7 mouse cellular contexts compared by ENCODE assay signal in the genomic region with DNA sequence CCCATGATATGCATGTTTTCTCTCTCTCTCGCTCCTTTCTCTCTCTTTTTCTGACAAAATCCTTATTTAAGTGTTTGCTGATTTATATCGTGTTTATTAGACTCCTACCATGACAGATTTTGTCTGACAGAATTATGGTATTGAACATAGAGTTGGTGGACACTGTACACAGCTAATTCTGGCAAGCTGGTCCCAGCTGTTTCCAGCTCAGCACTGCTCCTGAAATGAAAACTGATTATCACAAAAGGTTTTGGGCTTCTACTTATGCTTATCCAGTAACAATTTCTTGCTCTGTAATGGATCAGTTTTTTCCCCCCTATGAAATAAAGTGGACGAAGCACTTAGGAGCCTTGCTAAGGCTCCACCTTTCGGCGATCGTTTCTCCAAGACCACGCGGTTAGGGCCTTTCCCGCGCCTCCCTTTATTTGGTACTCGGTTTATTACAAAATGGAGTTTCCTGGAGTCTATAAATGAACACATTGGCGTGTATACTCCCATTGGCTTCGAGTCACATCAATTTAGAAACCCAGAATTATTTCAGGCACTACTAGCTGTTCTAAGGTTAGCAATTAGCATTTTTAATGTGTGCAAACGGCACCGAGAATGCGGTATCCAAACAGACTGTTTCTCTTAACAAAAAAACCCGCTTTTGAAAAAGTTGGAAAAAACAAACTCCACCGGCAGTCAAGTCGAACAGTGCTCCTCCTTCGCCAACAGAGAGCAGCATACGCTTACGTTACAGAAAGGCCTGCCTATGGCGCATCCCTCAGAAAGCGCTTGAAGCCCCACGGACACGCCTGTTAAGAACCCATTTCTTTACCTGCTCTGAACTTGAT.
A peak's percentile ranks its signal among the peaks of the same experiment; 100 is the strongest.
DNase-seq lines count a peak whose midpoint lies in the region; ATAC-seq and TF ChIP-seq lines count a peak whose summit lies in the region.

No protein-coding gene starts in this region.

- H3K9me3 ChIP-seq in forebrain, postnatal 0 days (ENCODE audit: low read length): no peaks in the 10 kb centered on the region
- H3K9me3 ChIP-seq in intestine, embryonic 14.5 days (ENCODE audit: control insufficient read depth, low read length): no peaks in the 10 kb centered on the region
- H3K9me3 ChIP-seq in limb, embryonic 10.5 days (replicated peaks): no peaks in the 10 kb centered on the region
- H3K9me3 ChIP-seq in midbrain, embryonic 16.5 days (replicated peaks; ENCODE audit: control insufficient read depth, low read length, poor library complexity, severe bottlenecking): no peaks in the 10 kb centered on the region
- H3K9me3 ChIP-seq in stomach, postnatal 0 days (ENCODE audit: control insufficient read depth, low read length): no peaks in the 10 kb centered on the region

- ATAC-seq in Patski: peak; percentile 58
- peak; percentile 90 for ATAC-seq in forebrain, postnatal 0 days
- no peak for ATAC-seq in intestine, embryonic 14.5 days (replicated peaks; ENCODE audit: low FRiP score, low TSS enrichment, low read depth)
- peak; percentile 82 for ATAC-seq in midbrain, embryonic 16.5 days
- no peak for ATAC-seq in stomach, postnatal 0 days (ENCODE audit: low FRiP score, low TSS enrichment)

- peak overlapping the region; percentile 14; the same call in 1 of the 2 replicates for H3K4me3 ChIP-seq in forebrain, postnatal 0 days (ENCODE audit: low read depth, low read length)
- peak overlapping the region; percentile 18 for H3K4me3 ChIP-seq in intestine, embryonic 14.5 days (ENCODE audit: low read depth, low read length)
- H3K4me3 ChIP-seq in limb, embryonic 10.5 days: no peak overlapping the region
- H3K4me3 ChIP-seq in midbrain, embryonic 16.5 days (ENCODE audit: low read depth, low read length): no peak overlapping the region
- no peak overlapping the region; the same call in 1 of the 2 replicates for H3K4me3 ChIP-seq in stomach, postnatal 0 days (ENCODE audit: low read depth, low read length)

- WGBS in forebrain, postnatal 0 days: 26% methylated on average over 26 of the region's 26 CpGs
- 36% methylated on average over 26 of the region's 26 CpGs for WGBS in intestine, embryonic 14.5 days
- WGBS in limb, embryonic 10.5 days: 45% methylated on average over 26 of the region's 26 CpGs
- 41% methylated on average over 26 of the region's 26 CpGs for WGBS in midbrain, embryonic 16.5 days
- 29% methylated on average over 26 of the region's 26 CpGs for WGBS in stomach, postnatal 0 days

- H3K27me3 ChIP-seq in Patski: peaks cover 3% of the 10 kb centered on the region
- no peaks in the 10 kb centered on the region for H3K27me3 ChIP-seq in forebrain, postnatal 0 days (ENCODE audit: insufficient read depth, low read length)
- no peaks in the 10 kb centered on the region for H3K27me3 ChIP-seq in intestine, embryonic 14.5 days (replicated peaks; ENCODE audit: control insufficient read depth, insufficient read depth, low read length)
- H3K27me3 ChIP-seq in limb, embryonic 10.5 days (ENCODE audit: low read depth, poor library complexity, severe bottlenecking): no peaks in the 10 kb centered on the region
- H3K27me3 ChIP-seq in midbrain, embryonic 16.5 days (ENCODE audit: control insufficient read depth, insufficient read depth, low read depth, low read length): no peaks in the 10 kb centered on the region
- H3K27me3 ChIP-seq in stomach, postnatal 0 days (ENCODE audit: control insufficient read depth, insufficient read depth, low read length): no peaks in the 10 kb centered on the region

- H3K27ac ChIP-seq in forebrain, postnatal 0 days (ENCODE audit: low read depth, low read length): no peak overlapping the region
- peak overlapping the region; percentile 66 for H3K27ac ChIP-seq in intestine, embryonic 14.5 days (ENCODE audit: low read depth)
- H3K27ac ChIP-seq in limb, embryonic 10.5 days: no peak overlapping the region
- no peak overlapping the region for H3K27ac ChIP-seq in midbrain, embryonic 16.5 days (ENCODE audit: low read length)
- no peak overlapping the region for H3K27ac ChIP-seq in stomach, postnatal 0 days (replicated peaks)

- in situ Hi-C loops in Patski (cut with MboI; ENCODE audit: low pct_unique_long_range_greater_than_20kb): loop anchor here (25.0 kb wide), 1 partner anchor 1993 kb away; a partner anchor contains a TSS

- TF ChIP-seq CTCF in Patski (IDR thresholded peaks at IDR 0.05): peak; percentile 94
- TF ChIP-seq CTCF in forebrain, postnatal 0 days (IDR thresholded peaks at IDR 0.05; ENCODE audit: low read depth): peak; percentile 87
- peak; percentile 80 for TF ChIP-seq CTCF in stomach, postnatal 0 days (IDR thresholded peaks at IDR 0.05; ENCODE audit: low read depth)

- H3K4me1 ChIP-seq in forebrain, postnatal 0 days (ENCODE audit: insufficient read depth): no peaks in the 10 kb centered on the region
- H3K4me1 ChIP-seq in intestine, embryonic 14.5 days (replicated peaks; ENCODE audit: control insufficient read depth, insufficient read depth, low read length): no peaks in the 10 kb centered on the region
- peaks cover 15% of the 10 kb centered on the region for H3K4me1 ChIP-seq in limb, embryonic 10.5 days
- H3K4me1 ChIP-seq in midbrain, embryonic 16.5 days (ENCODE audit: control insufficient read depth, insufficient read depth, low read length): peaks cover 3% of the 10 kb centered on the region
- H3K4me1 ChIP-seq in stomach, postnatal 0 days (replicated peaks; ENCODE audit: control insufficient read depth, insufficient read depth): no peaks in the 10 kb centered on the region

- CTCF ChIA-PET in Patski (lab: Charles Lee): interaction anchor here (0.8 to 2.0 kb wide), 2 partner anchors 11 to 12 kb away, joined by 4 to 8 read pairs; no protein-coding TSS in a partner anchor

- H3K36me3 ChIP-seq in forebrain, postnatal 0 days (ENCODE audit: insufficient read depth): no peaks in the 10 kb centered on the region
- no peaks in the 10 kb centered on the region for H3K36me3 ChIP-seq in intestine, embryonic 14.5 days (ENCODE audit: control insufficient read depth, insufficient read depth, low read length)
- H3K36me3 ChIP-seq in limb, embryonic 10.5 days: no peaks in the 10 kb centered on the region
- H3K36me3 ChIP-seq in midbrain, embryonic 16.5 days (ENCODE audit: control insufficient read depth, insufficient read depth, low read length): no peaks in the 10 kb centered on the region
- no peaks in the 10 kb centered on the region for H3K36me3 ChIP-seq in stomach, postnatal 0 days (ENCODE audit: control insufficient read depth, insufficient read depth, low read length)

- H3K4me2 ChIP-seq in forebrain, postnatal 0 days (ENCODE audit: low read depth): peak overlapping the region; percentile 35
- peak overlapping the region; percentile 34 for H3K4me2 ChIP-seq in intestine, embryonic 14.5 days (ENCODE audit: low read length)
- H3K4me2 ChIP-seq in midbrain, embryonic 16.5 days (ENCODE audit: low read length): peak overlapping the region; percentile 42
- peak overlapping the region; percentile 28 for H3K4me2 ChIP-seq in stomach, postnatal 0 days (replicated peaks; ENCODE audit: low read depth)

- peak; percentile 25 for DNase-seq in Patski (ENCODE audit: low read depth, low spot score)
- DNase-seq in adrenal gland, postnatal 36 days: peak; percentile 23 to 46
- peak; percentile 92 for DNase-seq in forebrain, postnatal 0 days
- DNase-seq in intestine, embryonic 14.5 days (ENCODE audit: low spot score): peak; percentile 72
- DNase-seq in limb, embryonic 10.5 days (ENCODE audit: low spot score): peak; percentile 76
- DNase-seq in stomach, postnatal 0 days (ENCODE audit: low spot score): peak; percentile 45

- H3K9ac ChIP-seq in forebrain, postnatal 0 days: no peak overlapping the region
- 0 out of 2 replicates have a peak overlapping the region, but pooled peaks have one; percentile 11 for H3K9ac ChIP-seq in intestine, embryonic 14.5 days (ENCODE audit: low read length)
- no peak overlapping the region for H3K9ac ChIP-seq in midbrain, embryonic 16.5 days (ENCODE audit: low read depth, low read length)
- H3K9ac ChIP-seq in stomach, postnatal 0 days (ENCODE audit: low read length): no peak overlapping the region

- POLR2A ChIA-PET in Patski (lab: Charles Lee): no interaction called here

- TF ChIP-seq EP300 in stomach, postnatal 0 days (optimal IDR thresholded peaks at IDR 0.05): no peak

Comparison
In these comparisons a context has a peak if more than half of its experiments do, and no peak if none do; other contexts are left out.
1. ATAC-seq: peak in Patski (single experiment), forebrain, postnatal 0 days (single experiment) and midbrain, embryonic 16.5 days (single experiment); none in intestine, embryonic 14.5 days (single experiment) and stomach, postnatal 0 days (single experiment).
2. DNase-seq: peak in every context shown above with its lines; median percentile 92 in forebrain, postnatal 0 days; 76 in limb, embryonic 10.5 days; 72 in intestine, embryonic 14.5 days; 45 in stomach, postnatal 0 days; 34 in adrenal gland, postnatal 36 days; 25 in Patski.
3. H3K4me3 ChIP-seq: peak in forebrain, postnatal 0 days (single experiment) and intestine, embryonic 14.5 days (single experiment); none in limb, embryonic 10.5 days (single experiment), midbrain, embryonic 16.5 days (single experiment) and stomach, postnatal 0 days (single experiment).
4. Peak in every context shown above with its lines, with median percentiles within 50 percentile points of each other: CTCF ChIP-seq and H3K4me2 ChIP-seq.